29 mouse cellular contexts compared by ENCODE assay signal in genomic region chr3:116206306-116206834, GRCm38 (mm10). TPM values are rescaled to one million over a fixed set of nuclear protein-coding genes. Genes with fewer than 3 reads are reported as not detected.
A peak's percentile ranks its signal among the peaks of the same experiment; 100 is the strongest.
DNase-seq lines count a peak whose midpoint lies in the region; ATAC-seq and TF ChIP-seq lines count a peak whose summit lies in the region.
"Had no signal": no experiment of that assay in that cellular context is flagged by ENCODE, and none has a peak within 500 bp of the region (broad histone marks: within the 10 kb centered on the region; RNA-seq: fewer than 3 reads in every experiment).

No protein-coding gene starts in this region.

- H3K9ac ChIP-seq in lung, embryonic 14.5 days, result no peak overlapping the region
- H3K9ac ChIP-seq: forebrain, embryonic 13.5 days; heart, embryonic 15.5 days; hindbrain, embryonic 12.5 days; intestine, embryonic 15.5 days; midbrain, embryonic 13.5 days; neural tube, embryonic 13.5 days; stomach, embryonic 15.5 days had no signal

- H3K27me3 ChIP-seq in lung, embryonic 14.5 days (ENCODE audit: insufficient read depth, low read length), result no peaks in the 10 kb centered on the region
- H3K27me3 ChIP-seq in spleen, adult 2 months (ENCODE audit: control insufficient read depth, insufficient read depth, low read length), result no peaks in the 10 kb centered on the region
- H3K27me3 ChIP-seq: forebrain, embryonic 13.5 days; heart, embryonic 15.5 days; hindbrain, embryonic 12.5 days; intestine, embryonic 15.5 days; midbrain, embryonic 13.5 days; neural tube, embryonic 13.5 days; stomach, embryonic 15.5 days had no signal

- no peak for ATAC-seq in lung, embryonic 14.5 days (ENCODE audit: insufficient read depth)
- ATAC-seq: forebrain, embryonic 13.5 days; hindbrain, postnatal 0 days; midbrain, embryonic 13.5 days had no signal

- H3K4me3 ChIP-seq in lung, embryonic 14.5 days (ENCODE audit: low read depth, low read length), result no peak overlapping the region
- no peak overlapping the region for H3K4me3 ChIP-seq in spleen, adult 2 months (ENCODE audit: extremely low read depth, insufficient read depth, insufficient read length)
- H3K4me3 ChIP-seq: forebrain, embryonic 13.5 days; heart, embryonic 15.5 days; hindbrain, embryonic 12.5 days; intestine, embryonic 15.5 days; midbrain, embryonic 13.5 days; neural tube, embryonic 13.5 days; stomach, embryonic 15.5 days had no signal

- H3K9me3 ChIP-seq in lung, embryonic 14.5 days (ENCODE audit: low read depth, low read length), result no peaks in the 10 kb centered on the region
- H3K9me3 ChIP-seq: forebrain, embryonic 13.5 days; heart, embryonic 15.5 days; hindbrain, embryonic 12.5 days; intestine, embryonic 15.5 days; midbrain, embryonic 13.5 days; neural tube, embryonic 13.5 days; stomach, embryonic 15.5 days had no signal

- H3K36me3 ChIP-seq in lung, embryonic 14.5 days (ENCODE audit: insufficient read depth), result no peaks in the 10 kb centered on the region
- no peaks in the 10 kb centered on the region for H3K36me3 ChIP-seq in spleen, adult 2 months (ENCODE audit: control insufficient read depth, insufficient read depth, low read length)
- H3K36me3 ChIP-seq: heart, embryonic 15.5 days; hindbrain, embryonic 12.5 days; intestine, embryonic 15.5 days; midbrain, embryonic 13.5 days; neural tube, embryonic 13.5 days; stomach, embryonic 15.5 days had no signal

- no peak for TF ChIP-seq CTCF in lung, embryonic 14.5 days (IDR thresholded peaks at IDR 0.05; ENCODE audit: low read depth)
- TF ChIP-seq CTCF in spleen, adult 2 months (IDR thresholded peaks at IDR 0.05; ENCODE audit: extremely low read depth, insufficient read depth, insufficient read length, insufficient replicate concordance), result no peak

- WGBS in lung, embryonic 14.5 days, result 42% methylated on average over 8 of the region's 8 CpGs
- WGBS in spleen, adult 2 months, result 81% methylated on average over 8 of the region's 8 CpGs

- H3K4me2 ChIP-seq in lung, embryonic 14.5 days, result no peak overlapping the region
- H3K4me2 ChIP-seq: forebrain, embryonic 13.5 days; heart, embryonic 15.5 days; hindbrain, embryonic 12.5 days; intestine, embryonic 15.5 days; liver, embryonic 11.5 days; midbrain, embryonic 13.5 days; neural tube, embryonic 13.5 days; stomach, embryonic 15.5 days had no signal

- TF ChIP-seq POLR2A in spleen, adult 2 months (IDR thresholded peaks at IDR 0.05; ENCODE audit: low read depth, low read length), result no peak

- H3K27ac ChIP-seq in lung, embryonic 14.5 days (ENCODE audit: low read depth), result peak overlapping the region; percentile 58
- peak overlapping the region; percentile 53; the same call in 1 of the 2 replicates for H3K27ac ChIP-seq in spleen, adult 2 months (ENCODE audit: insufficient read depth, low read length)
- H3K27ac ChIP-seq: forebrain, embryonic 13.5 days; hindbrain, embryonic 12.5 days; hindbrain, postnatal 0 days; macrophage; midbrain, embryonic 13.5 days; neural tube, embryonic 13.5 days had no signal

- peak; percentile 21 to 44 for DNase-seq in heart, adult 9 months (ENCODE audit: low spot score in 2 of 2)
- no peak for DNase-seq in heart, adult 8-10 months (ENCODE audit: low spot score)
- no peak for DNase-seq in lung, embryonic 14.5 days
- DNase-seq in lung, postnatal 10 days, result no peak
- no peak for DNase-seq in spleen, adult 2 months (ENCODE audit: low read depth in 1 of 2, low spot score in 2 of 2)
- no peak for DNase-seq in spleen, postnatal 10 days (ENCODE audit: low spot score in 2 of 2)
- peak; percentile 75 for DNase-seq in testis, postnatal 14 days (ENCODE audit: low spot score)
- DNase-seq in cerebellum, adult 11 months, result no peak
- DNase-seq: adrenal gland, adult 2 months; B cell, adult 2 months; cerebellum, adult 9-10 months; cerebellum, postnatal 36 days; gastrocnemius, postnatal 25 days; kidney, adult 9 months; kidney, postnatal 14 days; lung, adult 18-20 months; right cerebral cortex, adult 18-20 months; right cerebral cortex, postnatal 4 days had no signal

- H3K4me1 ChIP-seq in lung, embryonic 14.5 days (ENCODE audit: insufficient read depth), result peaks cover 18% of the 10 kb centered on the region
- H3K4me1 ChIP-seq in spleen, adult 2 months (ENCODE audit: control insufficient read depth, insufficient read depth, insufficient read length), result no peaks in the 10 kb centered on the region
- H3K4me1 ChIP-seq: forebrain, embryonic 13.5 days; hindbrain, embryonic 12.5 days; midbrain, embryonic 13.5 days had no signal

RNA-seq across cellular contexts. Expression of gene Gpr88, which starts 46.9 kb away (rescaled TPM):
- under 1 TPM; 0.14 to 0.30 (median 0.16) TPM for total RNA-seq in heart, adult 8-10 months (2022)
- polyA plus RNA-seq in lung, embryonic 14.5 days (2014; fragmentation: Nextera tagmentation; extraction: Ambion mirVana), result 1.3 and 1.7 TPM in 2 replicates
- polyA plus RNA-seq in spleen, adult 2 months (2012; rRNA removed), result 3.3 and 5.8 TPM in 2 replicates
- total RNA-seq: gastrocnemius, postnatal 25 days; megakaryocyte-erythroid progenitor cell, adult 5-6 weeks had no signal
- polyA plus RNA-seq: macrophage had no signal

Comparison
In these comparisons a context has a peak if more than half of its experiments do, and no peak if none do; other contexts are left out.
1. DNase-seq: peak in heart, adult 9 months (2 of 2) and testis, postnatal 14 days (single experiment); none in heart, adult 8-10 months (single experiment), lung, embryonic 14.5 days (single experiment), lung, postnatal 10 days (single experiment), spleen, adult 2 months (0 of 2), spleen, postnatal 10 days (0 of 2) and cerebellum, adult 11 months (single experiment).